Mouse (Mus musculus): ENCODE measurements around the gene Fcna.
A peak's percentile ranks its signal among the peaks of the same experiment; 100 is the strongest.

Gene Fcna

GRCm38 (mm10) chr2:25627811-25628210, at the start of gene Fcna:
Fcna (minus strand) TSS chr2:25628030.
- DNase-seq, result no peak

- DNase-seq, result no peak
Measured at GRCm38 (mm10) chr2:25676486-25676885, 48.7 kb upstream of the Fcna start, which contains the start of gene Lcn6. Lcn6 (plus strand) TSS chr2:25676786.

- no peak for DNase-seq
Measured at GRCm38 (mm10) chr2:25666516-25666915, 38.7 kb upstream of the Fcna start.

- DNase-seq, result no peak
Measured at GRCm38 (mm10) chr2:25664125-25664524, 36.3 kb upstream of the Fcna start.

- peak; percentile 89 for DNase-seq
Measured at GRCm38 (mm10) chr2:25663511-25663910, 35.7 kb upstream of the Fcna start.

- DNase-seq, result no peak
Measured at GRCm38 (mm10) chr2:25661245-25661970, 33.6 kb upstream of the Fcna start.

GRCm38 (mm10) chr2:25660279-25660678, 32.4 kb upstream of the Fcna start:
- no peak for DNase-seq

- no peak for DNase-seq
Measured at GRCm38 (mm10) chr2:25657652-25658051, 29.8 kb upstream of the Fcna start, which contains the start of gene Lcn5. Lcn5 (plus strand) TSS chr2:25657952.

GRCm38 (mm10) chr2:25657246-25657645, 29.4 kb upstream of the Fcna start:
- no peak for DNase-seq

GRCm38 (mm10) chr2:25656691-25657090, 28.9 kb upstream of the Fcna start:
- DNase-seq, result no peak

- DNase-seq, result no peak
Measured at GRCm38 (mm10) chr2:25654502-25654901, 26.7 kb upstream of the Fcna start.

- DNase-seq, result no peak
Measured at GRCm38 (mm10) chr2:25652902-25653301, 25.1 kb upstream of the Fcna start, which contains the start of gene Lcn8. Lcn8 (plus strand) TSS chr2:25653120.

GRCm38 (mm10) chr2:25639890-25640289, 12.1 kb upstream of the Fcna start:
- peak; percentile 85 for DNase-seq

GRCm38 (mm10) chr2:25634046-25634445, 6.2 kb upstream of the Fcna start:
- no peak for DNase-seq

- DNase-seq, result no peak
Measured at GRCm38 (mm10) chr2:25633616-25634015, 5.8 kb upstream of the Fcna start.

- no peak for DNase-seq
Measured at GRCm38 (mm10) chr2:25628738-25629137, 908 bp upstream of the Fcna start.

GRCm38 (mm10) chr2:25625986-25626385, 1.8 kb downstream of the Fcna start:
- no peak for DNase-seq

GRCm38 (mm10) chr2:25621229-25622200, 6.3 kb downstream of the Fcna start, which contains the start of gene Tmem141:
Tmem141 (minus strand) TSS chr2:25622005.
- peak; percentile 86 for DNase-seq

- DNase-seq, result no peak
Measured at GRCm38 (mm10) chr2:25620852-25621228, 7.0 kb downstream of the Fcna start.

- DNase-seq, result peak; percentile 31
Measured at GRCm38 (mm10) chr2:25620386-25620785, 7.4 kb downstream of the Fcna start.

- DNase-seq, result no peak
Measured at GRCm38 (mm10) chr2:25617578-25617977, 10.3 kb downstream of the Fcna start, which contains the start of gene Ccdc183. Ccdc183 (minus strand) TSS chr2:25617678.

GRCm38 (mm10) chr2:25616398-25616797, 11.4 kb downstream of the Fcna start:
- no peak for DNase-seq

GRCm38 (mm10) chr2:25608671-25609070, 19.2 kb downstream of the Fcna start:
- DNase-seq, result no peak

Measured in thymus, postnatal 4 days (tissue).